ENCODE assay signal across 23 mouse cellular contexts in genomic region chr4:98157921-98158320, GRCm38 (mm10).
DNase-seq lines count a peak whose midpoint lies in the region; ATAC-seq and TF ChIP-seq lines count a peak whose summit lies in the region.
"Had no signal": no experiment of that assay in that cellular context is flagged by ENCODE, and none has a peak within 500 bp of the region (broad histone marks: within the 10 kb centered on the region; RNA-seq: fewer than 3 reads in every experiment).

No protein-coding gene starts in this region.

- TF ChIP-seq POLR2A in limb, embryonic 14.5 days (IDR thresholded peaks at IDR 0.05; ENCODE audit: borderline replicate concordance, extremely low read depth, insufficient read depth, insufficient read length) = no peak
- no peak for TF ChIP-seq POLR2A in cerebellum, adult 2 months (IDR thresholded peaks at IDR 0.05; ENCODE audit: borderline replicate concordance, insufficient read depth, low read length)

- WGBS in limb, embryonic 14.5 days = 58% methylated on average over 3 of the region's 3 CpGs
- WGBS in limb, embryonic 10.5 days = 93% methylated on average over 3 of the region's 3 CpGs
- 57% methylated on average over 3 of the region's 3 CpGs for WGBS in cerebellum, adult 2 months

- no peak for ATAC-seq in limb, embryonic 14.5 days (ENCODE audit: low FRiP score, low read depth)
- ATAC-seq: forebrain, embryonic 15.5 days; intestine, postnatal 0 days had no signal

- no peak overlapping the region for H3K27ac ChIP-seq in limb, embryonic 14.5 days (replicated peaks; ENCODE audit: low read depth, low read length)
- no peak overlapping the region for H3K27ac ChIP-seq in limb, embryonic 10.5 days
- no peak overlapping the region for H3K27ac ChIP-seq in cerebellum, adult 2 months (ENCODE audit: insufficient read depth, low read length)
- H3K27ac ChIP-seq: embryonic facial prominence, embryonic 15.5 days; forebrain, embryonic 12.5 days; forebrain, embryonic 15.5 days; heart, embryonic 13.5 days; hindbrain, embryonic 12.5 days; hindbrain, embryonic 15.5 days had no signal

- H3K36me3 ChIP-seq in limb, embryonic 14.5 days (ENCODE audit: control insufficient read depth, insufficient read depth, low read length) = no peaks in the 10 kb centered on the region
- no peaks in the 10 kb centered on the region for H3K36me3 ChIP-seq in limb, embryonic 10.5 days
- H3K36me3 ChIP-seq: embryonic facial prominence, embryonic 15.5 days; forebrain, embryonic 12.5 days; forebrain, embryonic 15.5 days; G1E; heart, embryonic 13.5 days; hindbrain, embryonic 12.5 days; hindbrain, embryonic 15.5 days had no signal

- peak; percentile 5 for DNase-seq in adrenal gland, postnatal 14 days
- DNase-seq in adrenal gland, postnatal 36 days = no peak
- peak; percentile 63 for DNase-seq in limb, embryonic 14.5 days (ENCODE audit: low spot score)
- DNase-seq in limb, embryonic 10.5 days (ENCODE audit: low spot score) = no peak
- DNase-seq in adipocyte (ENCODE audit: low spot score) = peak; percentile 12
- DNase-seq in skeletal muscle tissue, adult 2 months (ENCODE audit: low read depth, low spot score) = peak; percentile 40
- no peak for DNase-seq in cerebellum, adult 2 months
- DNase-seq: adrenal gland, postnatal 25 days; B cell, adult 2 months; cerebellum, adult 8-10 months; cerebellum, postnatal 10 days; cerebellum, postnatal 36 days; embryo, embryonic 11 days; gastrocnemius, postnatal 25 days had no signal

- no peak overlapping the region for H3K4me3 ChIP-seq in limb, embryonic 14.5 days (replicated peaks; ENCODE audit: low read length)
- H3K4me3 ChIP-seq in limb, embryonic 10.5 days = no peak overlapping the region
- H3K4me3 ChIP-seq in cerebellum, adult 2 months (replicated peaks; ENCODE audit: insufficient read depth, low read depth, low read length) = no peak overlapping the region
- H3K4me3 ChIP-seq: embryonic facial prominence, embryonic 15.5 days; forebrain, embryonic 12.5 days; forebrain, embryonic 15.5 days; heart, embryonic 13.5 days; hindbrain, embryonic 12.5 days; hindbrain, embryonic 15.5 days had no signal

- H3K27me3 ChIP-seq in limb, embryonic 14.5 days (ENCODE audit: control insufficient read depth, insufficient read depth, low read length) = no peaks in the 10 kb centered on the region
- no peaks in the 10 kb centered on the region for H3K27me3 ChIP-seq in limb, embryonic 10.5 days (ENCODE audit: low read depth, poor library complexity, severe bottlenecking)
- H3K27me3 ChIP-seq in cerebellum, adult 2 months (ENCODE audit: control insufficient read depth, insufficient read depth, low read length) = no peaks in the 10 kb centered on the region
- H3K27me3 ChIP-seq: CH12.LX; embryonic facial prominence, embryonic 15.5 days; forebrain, embryonic 12.5 days; forebrain, embryonic 15.5 days; heart, embryonic 13.5 days; hindbrain, embryonic 12.5 days; hindbrain, embryonic 15.5 days had no signal

- no peaks in the 10 kb centered on the region for H3K4me1 ChIP-seq in limb, embryonic 14.5 days (ENCODE audit: control insufficient read depth, insufficient read depth, low read length)
- H3K4me1 ChIP-seq in limb, embryonic 10.5 days = no peaks in the 10 kb centered on the region
- no peaks in the 10 kb centered on the region for H3K4me1 ChIP-seq in cerebellum, adult 2 months (ENCODE audit: control insufficient read depth, insufficient read depth, low read length)
- H3K4me1 ChIP-seq: embryonic facial prominence, embryonic 15.5 days; forebrain, embryonic 12.5 days; forebrain, embryonic 15.5 days; heart, embryonic 13.5 days; hindbrain, embryonic 12.5 days; hindbrain, embryonic 15.5 days had no signal

- no peak overlapping the region for H3K9ac ChIP-seq in limb, embryonic 14.5 days (ENCODE audit: low read depth, low read length, severe bottlenecking)
- H3K9ac ChIP-seq: embryonic facial prominence, embryonic 15.5 days; forebrain, embryonic 12.5 days; forebrain, embryonic 15.5 days; heart, embryonic 13.5 days; hindbrain, embryonic 12.5 days; hindbrain, embryonic 15.5 days had no signal

- no peak overlapping the region for H3K4me2 ChIP-seq in limb, embryonic 14.5 days (replicated peaks; ENCODE audit: low read depth, low read length, severe bottlenecking)
- H3K4me2 ChIP-seq: embryonic facial prominence, embryonic 15.5 days; forebrain, embryonic 12.5 days; forebrain, embryonic 15.5 days; heart, embryonic 13.5 days; hindbrain, embryonic 12.5 days; hindbrain, embryonic 15.5 days had no signal

- H3K9me3 ChIP-seq in limb, embryonic 14.5 days (ENCODE audit: control insufficient read depth, low read length) = no peaks in the 10 kb centered on the region
- H3K9me3 ChIP-seq in limb, embryonic 10.5 days (replicated peaks) = no peaks in the 10 kb centered on the region
- H3K9me3 ChIP-seq: embryonic facial prominence, embryonic 15.5 days; forebrain, embryonic 12.5 days; forebrain, embryonic 15.5 days; heart, embryonic 13.5 days; hindbrain, embryonic 12.5 days; hindbrain, embryonic 15.5 days had no signal

- no peak for TF ChIP-seq CTCF in cerebellum, adult 2 months (IDR thresholded peaks at IDR 0.05; ENCODE audit: borderline replicate concordance, insufficient read depth, low read depth, low read length)

Comparison
In these comparisons a context has a peak if more than half of its experiments do, and no peak if none do; other contexts are left out.
1. DNase-seq: peak in adrenal gland, postnatal 14 days (single experiment), limb, embryonic 14.5 days (single experiment), adipocyte (single experiment) and skeletal muscle tissue, adult 2 months (single experiment); none in adrenal gland, postnatal 36 days (0 of 2), limb, embryonic 10.5 days (single experiment) and cerebellum, adult 2 months (0 of 2).